Mouse (Mus musculus): ENCODE results near the gene Gm11549. TPM values are rescaled to one million over a fixed set of nuclear protein-coding genes. Genes with fewer than 3 reads are reported as not detected.
A peak's percentile ranks its signal among the peaks of the same experiment; 100 is the strongest.

The Gm11549 gene
- 0.09 TPM in 1 of 2 replicates, not detected in the other for polyA plus RNA-seq (2012; rRNA removed)

GRCm38 (mm10) chr3:36521073-36522060, at the start of gene Gm11549:
TSS of gene Gm11549 (minus strand) at chr3:36521813.
- H3K27me3 ChIP-seq (ENCODE audit: control insufficient read depth, insufficient read depth, low read length): peaks cover 21% of the 10 kb centered on the region
- H3K27ac ChIP-seq (ENCODE audit: insufficient read depth, low read depth, low read length): no peak within 1 kb of the TSS
- H3K4me3 ChIP-seq (ENCODE audit: low read depth, low read length): peak within 1 kb of the TSS; percentile 44
- WGBS: 2% methylated on average over 51 of the region's 51 CpGs
- no peaks in the 10 kb centered on the region for H3K36me3 ChIP-seq (ENCODE audit: control insufficient read depth, insufficient read depth, low read length)
- TF ChIP-seq CTCF (IDR thresholded peaks at IDR 0.05; ENCODE audit: extremely low read depth, insufficient read length, insufficient replicate concordance, low read depth, low read length) (no peak), POLR2A (IDR thresholded peaks at IDR 0.05; ENCODE audit: low read depth, low read length) (no peak)
- peaks cover 4% of the 10 kb centered on the region for H3K4me1 ChIP-seq (ENCODE audit: control insufficient read depth, insufficient read depth, insufficient read length, low read length)

GRCm38 (mm10) chr3:36569836-36570235, 48.2 kb upstream of the Gm11549 start:
- Histone ChIP-seq H3K4me3 (ENCODE audit: low read depth, low read length) (no peak overlapping the region), H3K4me1 (ENCODE audit: control insufficient read depth, insufficient read depth, insufficient read length, low read length) (no peaks in the 10 kb centered on the region), H3K27ac (ENCODE audit: insufficient read depth, low read depth, low read length) (no peak overlapping the region), H3K27me3 (ENCODE audit: control insufficient read depth, insufficient read depth, low read length) (no peaks in the 10 kb centered on the region), H3K36me3 (ENCODE audit: control insufficient read depth, insufficient read depth, low read length) (peaks cover 21% of the 10 kb centered on the region)
- TF ChIP-seq POLR2A (IDR thresholded peaks at IDR 0.05; ENCODE audit: low read depth, low read length) (no peak), CTCF (IDR thresholded peaks at IDR 0.05; ENCODE audit: extremely low read depth, insufficient read length, insufficient replicate concordance, low read depth, low read length) (no peak)
- 62% methylated on average over 5 of the region's 5 CpGs for WGBS

DNA sequence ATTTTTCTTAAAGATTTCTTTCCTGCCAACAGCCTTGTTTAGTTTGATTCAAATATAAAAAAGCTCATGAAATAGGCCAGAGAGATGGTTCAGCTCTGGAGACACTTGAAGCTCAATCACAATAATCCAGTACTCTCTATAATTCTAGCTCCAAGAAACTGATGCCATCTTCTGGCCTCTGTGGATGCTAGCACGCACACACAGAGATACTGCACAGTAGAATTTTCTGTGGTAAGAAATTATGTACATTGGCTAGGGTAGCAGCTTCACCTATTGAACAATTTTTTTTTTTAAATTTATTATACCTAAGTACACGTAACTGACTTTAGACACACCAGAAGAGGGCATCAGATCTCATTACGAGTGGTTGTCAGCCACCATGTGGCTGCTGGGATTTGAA, 42.1 kb upstream of the Gm11549 start:
- WGBS: 86% methylated on average over 3 of the region's 3 CpGs

DNA sequence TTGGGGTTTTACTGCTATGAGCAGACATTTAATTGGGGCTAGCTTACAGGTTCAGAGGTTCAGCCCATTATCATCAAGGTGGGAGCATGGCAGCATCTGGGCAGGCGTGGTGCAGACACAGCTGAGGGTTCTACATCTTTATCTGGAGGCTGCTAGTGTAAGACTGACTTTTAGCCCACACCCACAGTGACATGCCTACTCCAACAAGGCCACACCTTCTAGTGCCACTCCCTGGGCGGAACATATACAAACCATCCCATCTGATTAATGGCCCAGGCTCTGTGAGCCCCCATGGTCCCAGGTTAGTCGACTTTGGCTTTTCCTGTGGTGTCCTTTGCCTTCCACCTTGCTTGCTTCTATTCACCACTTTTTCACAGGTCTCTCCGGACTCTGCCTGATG, 38.0 kb upstream of the Gm11549 start:
- 69% methylated on average over 4 of the region's 4 CpGs for WGBS
- no peaks in the 10 kb centered on the region for H3K27me3 ChIP-seq (ENCODE audit: control insufficient read depth, insufficient read depth, low read length)
- TF ChIP-seq CTCF (IDR thresholded peaks at IDR 0.05; ENCODE audit: extremely low read depth, insufficient read length, insufficient replicate concordance, low read depth, low read length) (no peak), POLR2A (IDR thresholded peaks at IDR 0.05; ENCODE audit: low read depth, low read length) (no peak)
- peaks cover 8% of the 10 kb centered on the region; the same call in 1 of the 2 replicates for H3K4me1 ChIP-seq (ENCODE audit: control insufficient read depth, insufficient read depth, insufficient read length, low read length)
- H3K27ac ChIP-seq (ENCODE audit: insufficient read depth, low read depth, low read length): no peak overlapping the region
- H3K4me3 ChIP-seq (ENCODE audit: low read depth, low read length): no peak overlapping the region
- H3K36me3 ChIP-seq (ENCODE audit: control insufficient read depth, insufficient read depth, low read length): peaks cover 55% of the 10 kb centered on the region

More for the DNA sequence above, 42.1 kb upstream of the Gm11549 start:
- Histone ChIP-seq H3K27ac (ENCODE audit: insufficient read depth, low read depth, low read length) (no peak overlapping the region), H3K36me3 (ENCODE audit: control insufficient read depth, insufficient read depth, low read length) (peaks cover 47% of the 10 kb centered on the region), H3K4me3 (ENCODE audit: low read depth, low read length) (no peak overlapping the region), H3K4me1 (ENCODE audit: control insufficient read depth, insufficient read depth, insufficient read length, low read length) (no peaks in the 10 kb centered on the region), H3K27me3 (ENCODE audit: control insufficient read depth, insufficient read depth, low read length) (no peaks in the 10 kb centered on the region)
- TF ChIP-seq POLR2A (IDR thresholded peaks at IDR 0.05; ENCODE audit: low read depth, low read length): no peak
- no peak for TF ChIP-seq CTCF (IDR thresholded peaks at IDR 0.05; ENCODE audit: extremely low read depth, insufficient read length, insufficient replicate concordance, low read depth, low read length)

- no peaks in the 10 kb centered on the region for H3K27me3 ChIP-seq (ENCODE audit: control insufficient read depth, insufficient read depth, low read length)
- 95% methylated on average over 1 of the region's 1 CpGs for WGBS
- peaks cover 46% of the 10 kb centered on the region for H3K36me3 ChIP-seq (ENCODE audit: control insufficient read depth, insufficient read depth, low read length)
- TF ChIP-seq CTCF (IDR thresholded peaks at IDR 0.05; ENCODE audit: extremely low read depth, insufficient read length, insufficient replicate concordance, low read depth, low read length) (no peak), POLR2A (IDR thresholded peaks at IDR 0.05; ENCODE audit: low read depth, low read length) (no peak)
- peaks cover 8% of the 10 kb centered on the region; the same call in 1 of the 2 replicates for H3K4me1 ChIP-seq (ENCODE audit: control insufficient read depth, insufficient read depth, insufficient read length, low read length)
- peak overlapping the region; percentile 61 for H3K27ac ChIP-seq (ENCODE audit: insufficient read depth, low read depth, low read length)
- no peak overlapping the region for H3K4me3 ChIP-seq (ENCODE audit: low read depth, low read length)
Observed at GRCm38 (mm10) chr3:36557601-36558000, 36.0 kb upstream of the Gm11549 start.

DNA sequence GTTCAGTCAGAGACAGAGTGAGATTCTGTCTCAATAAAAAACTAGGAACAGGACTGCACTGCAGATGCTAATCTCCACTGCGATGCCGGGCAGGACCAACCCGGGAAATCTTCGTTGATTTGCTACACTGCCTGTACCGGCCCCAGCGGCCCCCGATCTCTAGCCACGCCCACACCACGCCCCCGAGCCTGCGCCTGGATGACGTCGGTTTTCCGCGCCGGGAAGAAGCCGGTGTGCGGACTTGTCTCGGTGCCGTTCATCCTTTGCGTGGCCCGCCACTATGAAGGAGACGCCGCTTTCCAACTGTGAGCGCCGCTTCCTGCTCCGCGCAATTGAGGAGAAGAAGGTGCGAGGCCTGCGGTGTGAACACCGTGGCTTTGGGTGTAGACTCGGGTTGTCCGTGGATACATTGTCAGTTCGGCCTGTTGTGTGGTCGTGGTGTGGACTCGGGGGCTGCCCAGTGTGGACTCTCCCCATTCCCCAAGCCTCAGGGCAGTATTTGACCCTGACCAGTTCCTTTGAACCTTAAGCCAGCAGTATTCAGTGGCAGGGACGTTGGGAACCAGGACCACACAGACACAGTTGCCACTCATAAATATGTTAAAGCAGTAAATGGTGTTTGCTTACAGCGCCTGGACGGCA, 30.9 kb upstream of the Gm11549 start, which contains the start of gene Exosc9:
TSS of gene Exosc9 (plus strand) at position 201 of the 642 bp plus-strand sequence.
- H3K4me1 ChIP-seq (ENCODE audit: control insufficient read depth, insufficient read depth, insufficient read length, low read length): peaks cover 8% of the 10 kb centered on the region
- peak within 1 kb of the TSS; percentile 96 for H3K4me3 ChIP-seq (ENCODE audit: low read depth, low read length)
- no peak within 1 kb of the TSS for H3K27ac ChIP-seq (ENCODE audit: insufficient read depth, low read depth, low read length)
- WGBS: under 1% methylated on average over 39 of the region's 39 CpGs
- peaks cover 27% of the 10 kb centered on the region for H3K36me3 ChIP-seq (ENCODE audit: control insufficient read depth, insufficient read depth, low read length)
- no peaks in the 10 kb centered on the region for H3K27me3 ChIP-seq (ENCODE audit: control insufficient read depth, insufficient read depth, low read length)
- TF ChIP-seq POLR2A (IDR thresholded peaks at IDR 0.05; ENCODE audit: low read depth, low read length): peak; percentile 39; the same call in 1 of the 2 replicates
- TF ChIP-seq CTCF (IDR thresholded peaks at IDR 0.05; ENCODE audit: extremely low read depth, insufficient read length, insufficient replicate concordance, low read depth, low read length): no peak
